Mouse (Mus musculus) T-helper 2 cell (primary cell): ENCODE measurements around the gene Dscam.

ENCODE experiments used
- in situ Hi-C: fragments of 300-600 bp; cut with MboI, MseI; formaldehyde crosslinking; loops from one replicate; pipeline ENCODE4 v1.15.1; 2025; ENCODE audit warnings: high pct_unique_total_duplicates

Gene Dscam

GRCm38 (mm10) chr16:96575841-96576240, 594.7 kb downstream of the Dscam start:
- in situ Hi-C loops: no loop called here

- in situ Hi-C loops: no loop called here
Observed at GRCm38 (mm10) chr16:96567428-96567827, 603.1 kb downstream of the Dscam start.

- in situ Hi-C loops: no loop called here
Observed at GRCm38 (mm10) chr16:96563350-96564257, 606.9 kb downstream of the Dscam start.

GRCm38 (mm10) chr16:96559796-96560195, 610.8 kb downstream of the Dscam start:
- in situ Hi-C loops: no loop called here

- in situ Hi-C loops: no loop called here
Observed at GRCm38 (mm10) chr16:96558341-96558740, 612.2 kb downstream of the Dscam start.

- in situ Hi-C loops: no loop called here
Observed at GRCm38 (mm10) chr16:96556621-96557020, 613.9 kb downstream of the Dscam start.

GRCm38 (mm10) chr16:96555412-96555811, 615.1 kb downstream of the Dscam start:
- in situ Hi-C loops: no loop called here

GRCm38 (mm10) chr16:96552680-96553079, 617.9 kb downstream of the Dscam start:
- in situ Hi-C loops: no loop called here

- in situ Hi-C loops: no loop called here
Observed at GRCm38 (mm10) chr16:96541056-96541455, 629.5 kb downstream of the Dscam start.
